Mouse (Mus musculus) thymus, adult 2 months (tissue): ENCODE measurements at regions not wholly inside any gene's neighbourhood (a gene's known extent, or its start where the extent isn't known, plus 50 kb on each side); places are given as distances from the start of the nearest gene placed in this dataset.

Source experiments
- DNase-seq: peaks from one replicate; pipeline ENCODE4 v3.0.0; 2021
- H3K27ac ChIP-seq: fragments of 200-500 bp; 2 replicates; pipeline ENCODE4 v1.5.1; 2012; ENCODE audit warnings: low read length, control low read depth; ENCODE audit not compliant: control insufficient read depth, insufficient read depth
- H3K27me3 ChIP-seq: fragments of 200-500 bp; 2 replicates; pipeline ENCODE4 v1.6.1; 2012; ENCODE audit warnings: mild to moderate bottlenecking, low read length, moderate library complexity, mixed read lengths; ENCODE audit not compliant: control insufficient read depth, insufficient read depth
- H3K36me3 ChIP-seq: fragments of 200-500 bp; 2 replicates; pipeline ENCODE4 v1.6.1; 2012; ENCODE audit warnings: mild to moderate bottlenecking, low read length, moderate library complexity; ENCODE audit not compliant: control insufficient read depth, insufficient read depth
- H3K4me1 ChIP-seq: fragments of 200-500 bp; replicated peaks from 2 replicates; pipeline ENCODE4 v1.6.1; 2012; ENCODE audit warnings: low read length; ENCODE audit not compliant: control insufficient read depth, insufficient read depth
- H3K4me3 ChIP-seq: fragments of 200-500 bp; 2 replicates; pipeline ENCODE4 v1.5.1; 2012; ENCODE audit warnings: mild to moderate bottlenecking, low read length, control low read depth, moderate library complexity; ENCODE audit not compliant: control insufficient read depth, insufficient read depth
- CTCF ChIP-seq: fragments of 200-500 bp; IDR thresholded peaks from 2 replicates; pipeline ENCODE4 v1.5.1; 2012; ENCODE audit warnings: mild to moderate bottlenecking, control low read depth, low read length, moderate library complexity, borderline replicate concordance; ENCODE audit not compliant: control insufficient read depth, poor library complexity, insufficient read depth; ENCODE audit errors: extremely low read depth
- POLR2A ChIP-seq: fragments of 200-500 bp; IDR thresholded peaks from 2 replicates; pipeline ENCODE4 v1.6.1; 2012; ENCODE audit warnings: mild to moderate bottlenecking, low read length, control low read depth, moderate library complexity; ENCODE audit not compliant: control insufficient read depth, poor library complexity, insufficient read depth; ENCODE audit errors: extremely low read depth
- WGBS: fragments of 180-500 bp; shearing (Covaris S2); methylation state at CpG from one replicate; pipeline ENCODE4 v1.1.7; 2018; 5-methylcytosine and 5-hydroxymethylcytosine counted together

- H3K27me3 ChIP-seq: no peaks in the 10 kb centered on the region
- no peak overlapping the region for H3K27ac ChIP-seq
- no peak for TF ChIP-seq CTCF
- TF ChIP-seq POLR2A: no peak
- 94% methylated on average over 11 of the region's 11 CpGs for WGBS
- DNase-seq: no peak
- H3K4me1 ChIP-seq: peaks cover 10% of the 10 kb centered on the region
- H3K4me3 ChIP-seq: no peak overlapping the region
- no peaks in the 10 kb centered on the region for H3K36me3 ChIP-seq
Observed at GRCm38 (mm10) chr12:79967491-79968255, 145.1 kb downstream of the Zfp36l1 start.

- Histone ChIP-seq H3K4me1 (peaks cover 10% of the 10 kb centered on the region), H3K36me3 (no peaks in the 10 kb centered on the region), H3K27ac (no peak overlapping the region), H3K27me3 (no peaks in the 10 kb centered on the region), H3K4me3 (no peak overlapping the region)
- WGBS: 91% methylated on average over 12 of the region's 12 CpGs
- no peak for DNase-seq
- TF ChIP-seq POLR2A: no peak
- TF ChIP-seq CTCF: no peak
Observed at GRCm38 (mm10) chr12:79966621-79967490, 146.0 kb downstream of the Zfp36l1 start.

GRCm38 (mm10) chr12:79966289-79966615 lies 146.6 kb downstream of the Zfp36l1 start:
- H3K4me3 ChIP-seq: no peak overlapping the region
- H3K4me1 ChIP-seq: peaks cover 10% of the 10 kb centered on the region
- no peaks in the 10 kb centered on the region for H3K27me3 ChIP-seq
- no peak for DNase-seq
- H3K27ac ChIP-seq: no peak overlapping the region
- TF ChIP-seq CTCF: no peak
- TF ChIP-seq POLR2A: no peak
- no peaks in the 10 kb centered on the region for H3K36me3 ChIP-seq
- WGBS: 81% methylated on average over 6 of the region's 6 CpGs

GRCm38 (mm10) chr12:79965471-79966288 lies 147.1 kb downstream of the Zfp36l1 start:
- H3K4me3 ChIP-seq: peak overlapping the region; percentile 51
- H3K36me3 ChIP-seq: no peaks in the 10 kb centered on the region
- TF ChIP-seq POLR2A (no peak), CTCF (no peak)
- no peaks in the 10 kb centered on the region for H3K27me3 ChIP-seq
- H3K4me1 ChIP-seq: peaks cover 10% of the 10 kb centered on the region
- DNase-seq: no peak
- WGBS: 3% methylated on average over 46 of the region's 46 CpGs
- H3K27ac ChIP-seq: no peak overlapping the region

- no peaks in the 10 kb centered on the region for H3K36me3 ChIP-seq
- H3K4me1 ChIP-seq: peaks cover 15% of the 10 kb centered on the region
- WGBS: 94% methylated on average over 9 of the region's 9 CpGs
- H3K27ac ChIP-seq: no peak overlapping the region
- H3K27me3 ChIP-seq: no peaks in the 10 kb centered on the region
- TF ChIP-seq CTCF (no peak), POLR2A (no peak)
- no peak for DNase-seq
- no peak overlapping the region for H3K4me3 ChIP-seq
Observed at GRCm38 (mm10) chr12:79963443-79964025, 149.3 kb downstream of the Zfp36l1 start.
